Mouse (Mus musculus) lung, embryonic 15.5 days (tissue): Measurements from ENCODE around the gene Cacna2d3. TPM values are rescaled to one million over a fixed set of nuclear protein-coding genes. Genes with fewer than 3 reads are reported as not detected.

Experiments
- ATAC-seq: fragments of 200-750 bp; cut with Nextera tagmentation; 2 replicates; pipeline ENCODE4 v1.8.0; 2017; ENCODE audit warnings: moderate number of reproducible peaks, borderline replicate concordance; ENCODE audit not compliant: low FRiP score, low TSS enrichment; ENCODE audit errors: extremely low read depth
- H3K27ac ChIP-seq: fragments of 300-500 bp; sonication (generic); 2 replicates; pipeline ENCODE4 v1.5.1; 2015; ENCODE audit warnings: moderate library complexity, mild to moderate bottlenecking, inconsistent platforms
- H3K27me3 ChIP-seq: fragments of 300-500 bp; sonication (generic); 2 replicates; pipeline ENCODE4 v1.6.1; 2015; ENCODE audit warnings: inconsistent platforms
- H3K36me3 ChIP-seq: fragments of 300-500 bp; sonication (generic); 2 replicates; pipeline ENCODE4 v1.6.1; 2015; ENCODE audit warnings: inconsistent platforms
- H3K4me1 ChIP-seq: fragments of 300-500 bp; sonication (generic); 2 replicates; pipeline ENCODE4 v1.6.1; 2015; ENCODE audit warnings: inconsistent platforms
- H3K4me2 ChIP-seq: fragments of 300-500 bp; sonication (generic); 2 replicates; pipeline ENCODE4 v1.6.1; 2015; ENCODE audit warnings: inconsistent platforms, mild to moderate bottlenecking, moderate library complexity
- H3K4me3 ChIP-seq: fragments of 300-500 bp; sonication (generic); 2 replicates; pipeline ENCODE4 v1.5.1; 2015; ENCODE audit warnings: mild to moderate bottlenecking, inconsistent platforms
- H3K9ac ChIP-seq: fragments of 300-500 bp; sonication (generic); 2 replicates; pipeline ENCODE4 v1.6.1; 2015; ENCODE audit warnings: inconsistent platforms
- H3K9me3 ChIP-seq: fragments of 300-500 bp; sonication (generic); 2 replicates; pipeline ENCODE4 v1.6.1; 2016; ENCODE audit warnings: inconsistent platforms
- WGBS: fragments of 180-500 bp; shearing (Covaris S2); methylation state at CpG from one replicate; pipeline ENCODE4 v1.1.7; 2015; 5-methylcytosine and 5-hydroxymethylcytosine counted together
- polyA plus RNA-seq: library from polyadenylated mRNA; unstranded; fragments of >200 nt; fragmentation: Nextera tagmentation; extraction: Ambion mirVana; gene quantifications from 2 replicates; pipeline ENCODE4 v1.2.1, GENCODE M21; 2015

Gene Cacna2d3
- polyA plus RNA-seq, 1 experiment from 2014 or later, result 0.57 TPM

GRCm38 (mm10) chr14:29712621-29713020 is 9.0 kb downstream of the Cacna2d3 start:
- H3K27ac ChIP-seq, result no peak overlapping the region
- ATAC-seq, result no peak
- no peaks in the 10 kb centered on the region for H3K9me3 ChIP-seq
- no peak overlapping the region for H3K9ac ChIP-seq
- H3K4me3 ChIP-seq, result no peak overlapping the region
- peaks cover 7% of the 10 kb centered on the region for H3K27me3 ChIP-seq
- H3K36me3 ChIP-seq, result no peaks in the 10 kb centered on the region
- no peaks in the 10 kb centered on the region for H3K4me1 ChIP-seq
- WGBS, result 72% methylated on average over 3 of the region's 3 CpGs
- no peak overlapping the region for H3K4me2 ChIP-seq

- H3K4me1 ChIP-seq, result no peaks in the 10 kb centered on the region
- H3K36me3 ChIP-seq, result no peaks in the 10 kb centered on the region
- WGBS, result 32% methylated on average over 18 of the region's 18 CpGs
- no peak overlapping the region for H3K4me3 ChIP-seq
- H3K27me3 ChIP-seq, result no peaks in the 10 kb centered on the region; the same call in 1 of the 2 replicates
- no peak for ATAC-seq
- no peak overlapping the region for H3K9ac ChIP-seq
- no peak overlapping the region for H3K4me2 ChIP-seq
- H3K9me3 ChIP-seq, result no peaks in the 10 kb centered on the region
- H3K27ac ChIP-seq, result no peak overlapping the region
Measured at GRCm38 (mm10) chr14:29707561-29708335, 13.9 kb downstream of the Cacna2d3 start.

- no peaks in the 10 kb centered on the region for H3K9me3 ChIP-seq
- no peak overlapping the region for H3K9ac ChIP-seq
- H3K4me1 ChIP-seq, result no peaks in the 10 kb centered on the region
- no peaks in the 10 kb centered on the region; the same call in 1 of the 2 replicates for H3K27me3 ChIP-seq
- ATAC-seq, result no peak
- H3K36me3 ChIP-seq, result no peaks in the 10 kb centered on the region
- H3K4me2 ChIP-seq, result no peak overlapping the region
- H3K4me3 ChIP-seq, result no peak overlapping the region
- H3K27ac ChIP-seq, result no peak overlapping the region
- 32% methylated on average over 5 of the region's 5 CpGs for WGBS
Measured at GRCm38 (mm10) chr14:29702762-29703161, 18.9 kb downstream of the Cacna2d3 start.

- H3K4me1 ChIP-seq, result no peaks in the 10 kb centered on the region
- H3K4me2 ChIP-seq, result no peak overlapping the region
- no peaks in the 10 kb centered on the region for H3K36me3 ChIP-seq
- no peak overlapping the region for H3K4me3 ChIP-seq
- H3K27me3 ChIP-seq, result no peaks in the 10 kb centered on the region
- 7% methylated on average over 3 of the region's 3 CpGs for WGBS
- no peaks in the 10 kb centered on the region for H3K9me3 ChIP-seq
- no peak for ATAC-seq
- no peak overlapping the region for H3K27ac ChIP-seq
- no peak overlapping the region for H3K9ac ChIP-seq
Measured at GRCm38 (mm10) chr14:29696131-29696530, 25.5 kb downstream of the Cacna2d3 start.

GRCm38 (mm10) chr14:29672436-29673050 is 49.1 kb downstream of the Cacna2d3 start:
- H3K4me2 ChIP-seq, result no peak overlapping the region
- H3K36me3 ChIP-seq, result no peaks in the 10 kb centered on the region
- no peak for ATAC-seq
- WGBS, result 10% methylated on average over 1 of the region's 1 CpGs
- no peak overlapping the region for H3K27ac ChIP-seq
- H3K4me1 ChIP-seq, result no peaks in the 10 kb centered on the region
- H3K9me3 ChIP-seq, result no peaks in the 10 kb centered on the region
- H3K4me3 ChIP-seq, result no peak overlapping the region
- no peak overlapping the region for H3K9ac ChIP-seq
- no peaks in the 10 kb centered on the region for H3K27me3 ChIP-seq

GRCm38 (mm10) chr14:29669826-29670225 is 51.8 kb downstream of the Cacna2d3 start:
- Histone ChIP-seq H3K9ac (no peak overlapping the region), H3K36me3 (no peaks in the 10 kb centered on the region), H3K27ac (no peak overlapping the region), H3K4me1 (no peaks in the 10 kb centered on the region), H3K4me3 (no peak overlapping the region), H3K9me3 (no peaks in the 10 kb centered on the region), H3K27me3 (no peaks in the 10 kb centered on the region), H3K4me2 (no peak overlapping the region)
- WGBS, result 67% methylated on average over 5 of the region's 5 CpGs
- no peak for ATAC-seq

GRCm38 (mm10) chr14:29657006-29657405 is 64.7 kb downstream of the Cacna2d3 start:
- ATAC-seq, result no peak
- H3K9me3 ChIP-seq, result no peaks in the 10 kb centered on the region
- H3K27me3 ChIP-seq, result no peaks in the 10 kb centered on the region
- H3K27ac ChIP-seq, result no peak overlapping the region
- no peak overlapping the region for H3K4me3 ChIP-seq
- H3K36me3 ChIP-seq, result no peaks in the 10 kb centered on the region
- no peaks in the 10 kb centered on the region for H3K4me1 ChIP-seq
- H3K4me2 ChIP-seq, result no peak overlapping the region
- no peak overlapping the region for H3K9ac ChIP-seq
- 37% methylated on average over 1 of the region's 1 CpGs for WGBS

- Histone ChIP-seq H3K4me1 (no peaks in the 10 kb centered on the region), H3K9ac (no peak overlapping the region), H3K36me3 (no peaks in the 10 kb centered on the region), H3K4me3 (no peak overlapping the region), H3K9me3 (no peaks in the 10 kb centered on the region), H3K27me3 (no peaks in the 10 kb centered on the region), H3K27ac (no peak overlapping the region), H3K4me2 (no peak overlapping the region)
- 73% methylated on average over 5 of the region's 5 CpGs for WGBS
- ATAC-seq, result no peak
Measured at GRCm38 (mm10) chr14:29650591-29650990, 71.1 kb downstream of the Cacna2d3 start.

- Histone ChIP-seq H3K4me1 (no peaks in the 10 kb centered on the region), H3K27me3 (no peaks in the 10 kb centered on the region), H3K9me3 (no peaks in the 10 kb centered on the region), H3K36me3 (no peaks in the 10 kb centered on the region), H3K4me2 (no peak overlapping the region), H3K9ac (no peak overlapping the region), H3K4me3 (no peak overlapping the region), H3K27ac (no peak overlapping the region)
- WGBS, result 62% methylated on average over 6 of the region's 6 CpGs
- ATAC-seq, result no peak
Measured at GRCm38 (mm10) chr14:29648721-29649120, 72.9 kb downstream of the Cacna2d3 start.

GRCm38 (mm10) chr14:29645421-29645820 is 76.2 kb downstream of the Cacna2d3 start:
- Histone ChIP-seq H3K4me1 (no peaks in the 10 kb centered on the region), H3K27ac (no peak overlapping the region), H3K4me2 (no peak overlapping the region), H3K36me3 (no peaks in the 10 kb centered on the region), H3K27me3 (no peaks in the 10 kb centered on the region), H3K9me3 (no peaks in the 10 kb centered on the region), H3K4me3 (no peak overlapping the region), H3K9ac (no peak overlapping the region)
- ATAC-seq, result no peak
- WGBS, result 69% methylated on average over 11 of the region's 11 CpGs

- no peaks in the 10 kb centered on the region for H3K9me3 ChIP-seq
- H3K36me3 ChIP-seq, result no peaks in the 10 kb centered on the region
- no peak for ATAC-seq
- H3K4me1 ChIP-seq, result no peaks in the 10 kb centered on the region
- H3K9ac ChIP-seq, result no peak overlapping the region
- 74% methylated on average over 4 of the region's 4 CpGs for WGBS
- H3K4me2 ChIP-seq, result no peak overlapping the region
- H3K27ac ChIP-seq, result no peak overlapping the region
- no peak overlapping the region for H3K4me3 ChIP-seq
- no peaks in the 10 kb centered on the region for H3K27me3 ChIP-seq
Measured at GRCm38 (mm10) chr14:29643217-29643616, 78.4 kb downstream of the Cacna2d3 start.

GRCm38 (mm10) chr14:29639266-29639665 is 82.4 kb downstream of the Cacna2d3 start:
- ATAC-seq, result no peak
- H3K9ac ChIP-seq, result no peak overlapping the region
- no peaks in the 10 kb centered on the region for H3K36me3 ChIP-seq
- no peaks in the 10 kb centered on the region for H3K9me3 ChIP-seq
- H3K4me2 ChIP-seq, result no peak overlapping the region
- no peak overlapping the region for H3K4me3 ChIP-seq
- H3K27me3 ChIP-seq, result no peaks in the 10 kb centered on the region
- no peaks in the 10 kb centered on the region for H3K4me1 ChIP-seq
- WGBS, result 47% methylated on average over 3 of the region's 3 CpGs
- no peak overlapping the region for H3K27ac ChIP-seq
